Mouse (Mus musculus): ENCODE measurements at regions not wholly inside any gene's neighbourhood (a gene's known extent, or its start where the extent isn't known, plus 50 kb on each side); places are given as distances from the start of the nearest gene placed in this dataset.

DNA sequence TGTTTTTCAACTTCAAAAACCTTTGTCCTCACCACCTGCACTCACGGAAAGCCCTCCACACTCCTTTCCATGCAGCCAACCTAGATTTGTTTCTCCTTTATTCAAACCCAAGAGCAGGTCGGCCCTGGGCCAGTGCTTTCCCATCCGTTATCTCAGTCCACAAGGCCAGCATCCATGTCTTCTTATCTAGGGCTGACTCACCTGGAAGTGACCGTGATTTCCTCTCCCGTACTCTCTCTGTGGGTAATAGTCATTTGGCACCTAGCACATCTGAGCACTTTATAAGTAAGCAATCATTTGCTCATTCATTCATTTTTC lies 106.2 kb downstream of the Rassf10 start:
- no peak for DNase-seq (ENCODE audit: low spot score in 2 of 2)

DNA sequence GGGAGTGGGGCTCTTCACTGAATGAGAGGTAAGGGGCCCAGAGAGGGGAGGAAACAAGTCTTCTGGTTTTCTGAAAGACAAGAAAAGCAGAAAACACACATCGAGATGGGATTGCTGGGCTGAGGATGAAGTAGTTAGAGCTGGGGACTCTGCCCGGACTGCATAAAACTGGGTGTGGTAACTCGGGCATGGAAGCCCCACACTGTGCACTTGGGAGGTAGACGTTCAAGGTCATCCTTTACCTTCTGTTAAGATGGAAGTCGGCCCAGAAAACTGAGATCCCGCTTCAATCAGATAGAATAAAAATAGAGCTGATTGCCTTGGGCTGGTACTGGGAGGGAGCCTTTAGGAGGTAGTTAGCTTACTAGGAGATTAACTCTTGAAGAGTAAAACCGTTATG lies 107.2 kb downstream of the Rassf10 start:
- no peak for DNase-seq (ENCODE audit: low spot score in 2 of 2)

DNA sequence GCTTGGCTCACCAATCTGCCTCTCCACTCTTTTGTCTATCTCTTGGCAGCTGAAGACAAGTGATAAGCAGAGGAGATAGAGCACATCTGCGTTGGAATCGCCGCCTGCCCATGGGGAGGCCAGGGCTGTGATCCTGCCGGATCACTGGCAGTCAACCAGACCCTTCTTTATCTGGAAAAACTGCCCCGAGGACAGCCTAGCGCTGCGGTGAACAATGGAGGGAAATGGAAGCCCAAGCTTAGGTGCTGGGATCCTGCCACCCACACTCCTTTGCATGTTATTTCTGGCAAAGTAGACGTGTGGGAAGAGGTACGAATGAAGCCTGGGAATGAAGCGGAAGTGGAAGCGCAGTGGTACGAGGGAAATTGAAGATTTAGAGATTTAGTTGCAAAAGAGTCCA lies 112.8 kb downstream of the Rassf10 start:
- DNase-seq (ENCODE audit: low spot score in 2 of 2): peak in 1 of 2 experiments; percentile 23

DNA sequence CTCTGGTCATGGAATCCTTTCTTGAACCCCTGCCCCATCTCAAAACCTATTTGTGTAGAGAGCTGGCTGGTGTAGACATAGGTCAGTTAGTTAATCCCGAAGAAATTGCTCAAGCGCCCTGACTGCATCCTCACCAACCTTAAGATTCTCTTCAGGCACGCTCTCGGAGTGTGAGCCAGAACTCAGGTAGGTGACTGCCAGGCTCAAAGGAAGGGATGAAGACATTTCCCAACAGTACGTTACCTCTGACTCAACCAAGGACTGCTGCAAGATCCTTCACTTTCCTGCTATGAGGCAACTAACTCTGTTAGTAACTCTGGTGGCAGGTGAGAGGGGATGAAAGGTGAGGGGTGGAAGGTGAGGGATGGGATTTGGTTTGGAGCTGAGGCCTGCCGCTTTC lies 114.5 kb downstream of the Rassf10 start:
- no peak for DNase-seq (ENCODE audit: low spot score in 2 of 2)

DNA sequence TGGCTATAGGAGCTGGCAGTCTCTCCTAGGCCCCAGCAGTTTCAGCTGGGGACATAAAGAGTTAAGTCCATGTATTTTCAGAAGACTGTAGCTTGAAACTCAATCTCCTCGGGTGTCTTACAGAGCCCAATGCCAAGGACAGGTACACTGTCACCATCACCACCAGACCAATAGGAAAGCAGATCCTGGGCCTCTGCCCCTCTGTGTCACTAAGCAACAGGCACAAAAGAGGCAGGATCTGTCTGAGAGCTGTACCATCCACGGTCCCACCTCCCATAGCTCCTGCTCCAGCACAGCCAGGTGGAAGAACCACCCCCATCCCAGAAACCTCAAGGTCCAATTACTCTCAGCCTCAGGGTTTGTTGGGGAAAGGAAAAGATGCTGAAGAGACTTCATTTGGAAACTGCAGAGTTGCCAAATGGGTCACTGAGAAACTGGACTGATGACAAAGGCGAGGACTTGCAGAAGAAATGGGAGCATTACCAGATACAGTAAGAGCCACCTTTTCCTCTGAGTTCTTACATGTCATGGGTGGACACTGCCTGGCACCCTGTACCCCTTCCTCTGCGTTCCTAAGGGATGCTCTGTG lies 115.7 kb downstream of the Rassf10 start:
- no peak for DNase-seq (ENCODE audit: low spot score in 2 of 2)

DNA sequence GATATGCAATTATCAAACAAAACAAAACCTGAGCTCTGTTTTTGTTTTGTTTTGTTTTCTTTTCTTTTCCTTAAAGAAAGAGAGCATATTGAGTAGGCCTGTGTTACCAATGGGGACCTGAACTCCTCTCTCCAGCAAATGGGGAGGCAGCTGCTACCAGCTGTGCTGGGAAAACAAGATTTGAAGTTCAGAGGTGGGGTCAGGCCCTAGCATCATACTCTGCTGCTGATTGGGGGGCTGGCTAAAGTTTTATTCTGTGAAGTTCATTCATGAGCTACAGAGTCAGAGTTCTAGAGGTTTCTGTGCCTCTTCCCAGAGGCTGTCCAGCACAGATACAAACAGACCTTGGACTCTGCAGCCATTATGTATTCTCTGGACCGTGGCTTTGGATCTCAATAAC lies 117.7 kb downstream of the Rassf10 start:
- DNase-seq (ENCODE audit: low spot score in 2 of 2): no peak

DNA sequence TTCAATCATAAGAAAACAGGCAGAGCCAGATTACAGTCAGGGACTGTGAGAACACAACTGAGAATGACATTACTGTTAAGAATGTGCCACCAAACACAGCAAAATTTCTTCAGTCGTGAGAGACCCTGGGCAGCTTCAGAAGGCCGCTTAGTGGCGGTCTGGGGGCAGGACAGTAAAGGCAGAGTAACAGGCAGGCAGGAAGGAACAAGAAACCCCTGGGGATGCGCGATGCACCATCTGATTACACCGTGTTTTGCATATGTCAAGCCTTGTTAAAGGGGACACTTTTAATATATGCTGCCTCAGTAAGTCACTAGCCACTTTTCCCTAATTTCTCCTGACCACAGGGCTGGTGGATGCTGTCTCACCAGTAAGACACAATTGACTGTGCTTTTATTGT lies 120.0 kb downstream of the Rassf10 start:
- DNase-seq (ENCODE audit: low spot score in 2 of 2): no peak

DNA sequence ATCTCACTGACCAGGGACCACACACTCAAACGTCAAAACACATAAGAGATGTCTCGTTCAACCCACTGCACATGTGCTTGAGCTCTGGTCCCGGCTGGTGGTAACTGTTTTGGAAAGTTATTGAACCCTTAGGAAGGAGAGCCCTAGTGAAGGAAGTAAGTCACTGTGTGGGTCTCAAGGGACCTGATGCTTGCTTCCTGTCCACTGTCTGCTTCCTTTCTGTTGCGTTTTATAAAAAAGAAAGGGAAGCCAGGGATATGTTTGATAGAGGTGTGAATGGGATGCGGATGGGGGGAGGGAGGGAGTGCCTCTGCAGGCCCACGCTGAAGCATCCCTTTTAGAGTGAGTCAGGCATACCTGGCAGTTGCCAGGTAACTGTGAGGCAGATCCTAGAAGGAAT lies 121.6 kb downstream of the Rassf10 start:
- DNase-seq (ENCODE audit: low spot score in 2 of 2): no peak

DNA sequence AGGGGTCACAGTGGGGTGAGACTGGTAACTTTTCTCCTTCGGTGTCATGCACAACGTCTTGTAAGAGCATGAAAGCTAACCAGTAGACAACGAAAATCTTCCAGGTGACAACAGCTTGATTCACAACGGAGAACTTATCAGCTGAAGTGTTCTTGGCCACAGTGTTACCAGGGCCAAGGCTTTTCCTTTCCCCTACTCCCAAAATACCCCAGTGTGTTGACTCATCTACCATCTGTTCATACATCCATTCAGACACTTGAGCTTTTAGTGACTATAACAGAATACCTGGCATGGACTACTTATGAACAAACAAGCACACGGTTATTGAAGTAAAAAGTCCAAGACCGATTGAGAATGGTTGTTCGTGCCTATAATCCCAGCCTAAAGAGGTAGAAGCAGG lies 122.5 kb downstream of the Rassf10 start:
- DNase-seq (ENCODE audit: low spot score in 2 of 2): no peak

DNA sequence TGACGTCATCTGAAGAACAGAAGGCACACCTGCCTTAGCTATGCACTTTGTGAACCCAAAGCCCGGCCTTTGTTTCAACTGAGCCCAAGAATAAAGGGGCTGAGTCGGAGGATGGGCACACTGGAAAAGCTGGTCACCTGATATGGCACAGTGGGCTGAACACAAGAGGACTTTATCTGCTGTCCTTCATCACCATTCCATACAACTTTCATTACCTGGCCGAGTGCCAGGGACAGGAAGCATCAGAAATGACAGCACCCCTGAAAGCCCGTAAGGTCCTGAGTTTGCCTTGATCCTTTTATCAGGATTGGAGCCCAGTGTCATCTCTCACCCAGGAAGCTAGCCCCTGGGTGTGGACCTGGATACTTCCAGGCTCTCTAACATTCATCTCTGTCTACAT lies 126.1 kb upstream of the Arntl start:
- DNase-seq (ENCODE audit: low spot score in 2 of 2): no peak

DNA sequence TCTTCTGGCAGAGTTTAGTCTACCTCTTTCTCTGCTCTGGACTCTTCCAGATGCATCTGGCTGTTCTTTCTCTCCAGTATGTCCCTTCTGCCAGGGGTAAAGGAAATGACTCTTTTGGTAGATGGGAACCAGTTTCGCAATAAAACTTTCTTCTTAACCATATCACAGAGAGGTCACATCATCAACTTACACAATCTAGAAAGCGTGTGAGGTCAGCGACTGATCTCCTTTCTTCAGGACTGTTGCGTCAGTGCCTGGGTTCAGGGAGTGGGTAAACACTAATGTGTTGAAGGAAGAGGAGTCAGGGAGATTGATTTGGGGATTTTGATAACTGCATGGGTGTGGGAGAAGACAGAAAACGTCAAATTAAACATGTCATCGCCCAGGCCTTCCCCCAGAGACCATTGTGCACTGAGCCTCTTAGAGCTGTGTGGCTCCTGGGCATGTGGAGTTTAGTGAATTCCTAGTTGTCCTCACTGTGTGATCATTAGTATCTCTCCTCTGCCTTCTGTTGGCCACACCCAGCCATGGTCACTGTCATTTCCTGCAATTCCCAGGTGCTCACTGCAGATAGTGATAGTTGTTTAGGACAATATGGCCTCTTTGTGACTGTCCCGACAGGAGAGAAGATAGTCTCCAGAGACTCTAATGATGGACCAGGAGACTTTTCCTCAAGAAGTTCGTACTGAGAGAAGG lies 122.2 kb upstream of the Arntl start:
- no peak for DNase-seq (ENCODE audit: low spot score in 2 of 2)

DNA sequence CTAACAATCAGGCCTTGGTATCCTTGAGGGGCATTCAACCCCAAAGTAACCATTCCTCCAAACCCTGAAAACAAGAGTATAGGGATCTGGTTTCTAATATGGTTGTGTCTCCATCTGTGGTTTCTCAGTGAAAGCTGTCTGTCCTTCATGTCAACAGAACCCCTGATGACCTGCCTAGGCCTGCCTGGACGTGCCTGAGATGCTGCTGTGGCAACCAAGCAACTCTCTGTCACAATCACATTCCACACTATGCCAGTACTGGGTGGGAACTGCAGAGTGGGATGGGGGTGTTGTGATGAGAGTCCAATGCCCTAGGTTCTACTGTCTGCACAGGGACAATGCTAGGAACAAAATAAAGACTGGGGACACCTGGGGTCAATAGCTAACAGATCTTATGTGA lies 121.1 kb upstream of the Arntl start:
- DNase-seq (ENCODE audit: low spot score in 2 of 2): no peak

DNA sequence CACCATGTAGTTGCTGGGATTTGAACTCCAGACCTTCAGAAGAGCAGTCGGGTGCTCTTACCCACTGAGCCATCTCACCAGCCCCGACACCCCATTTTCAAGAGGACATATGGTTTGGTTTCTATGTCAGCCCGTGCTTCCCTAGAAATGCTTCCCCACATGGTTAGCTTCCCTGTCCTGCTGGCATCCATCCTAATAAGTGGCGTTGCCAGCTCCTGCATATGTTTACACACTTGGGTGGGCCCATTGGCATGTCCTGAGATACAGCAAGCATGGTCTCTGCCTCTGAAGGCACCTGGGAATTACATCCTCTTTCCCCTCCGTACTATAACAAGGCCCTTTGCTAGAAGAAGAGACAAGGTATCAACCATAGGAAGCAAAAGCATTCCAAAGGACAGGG lies 119.6 kb upstream of the Arntl start:
- no peak for DNase-seq (ENCODE audit: low spot score in 2 of 2)

DNA sequence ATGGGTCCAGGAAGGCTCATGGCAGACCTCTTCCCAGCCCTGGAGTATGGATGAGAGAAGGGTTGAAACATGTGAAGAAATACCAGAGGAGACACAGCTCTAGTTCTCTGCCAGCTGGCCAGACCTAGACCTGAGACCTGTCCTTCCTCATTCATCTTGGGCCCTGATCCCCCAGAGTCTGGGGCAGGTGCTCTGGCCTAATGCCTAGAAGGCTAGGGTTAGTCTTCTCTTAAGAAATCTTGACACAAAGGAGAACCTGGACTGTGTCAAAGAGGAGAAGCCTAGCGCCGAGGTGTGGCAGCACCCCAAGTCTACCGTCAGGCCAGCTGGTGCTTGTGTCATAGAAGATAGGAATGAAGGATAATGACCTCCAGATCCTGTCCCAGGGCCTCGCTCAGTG lies 118.2 kb upstream of the Arntl start:
- no peak for DNase-seq (ENCODE audit: low spot score in 2 of 2)

DNA sequence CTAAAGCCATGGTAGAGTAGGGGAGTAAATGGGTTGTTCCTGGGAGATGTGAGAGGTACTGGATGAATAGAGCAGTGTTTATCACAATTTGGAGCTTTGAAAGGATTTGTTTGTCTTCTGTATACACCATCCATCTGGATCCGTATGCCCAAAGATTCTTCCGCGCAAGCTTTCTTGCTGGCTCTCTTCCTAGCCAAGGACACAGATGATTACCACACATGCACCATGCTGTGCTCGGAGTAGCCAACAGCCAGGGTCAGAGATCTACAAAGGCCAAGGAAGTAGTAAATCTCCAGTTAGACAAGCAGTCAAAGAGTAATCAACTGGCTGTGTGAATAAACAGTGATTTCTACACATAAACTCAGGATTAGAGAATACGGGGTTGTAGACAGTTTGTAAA lies 113.3 kb upstream of the Arntl start:
- DNase-seq (ENCODE audit: low spot score in 2 of 2): no peak

DNA sequence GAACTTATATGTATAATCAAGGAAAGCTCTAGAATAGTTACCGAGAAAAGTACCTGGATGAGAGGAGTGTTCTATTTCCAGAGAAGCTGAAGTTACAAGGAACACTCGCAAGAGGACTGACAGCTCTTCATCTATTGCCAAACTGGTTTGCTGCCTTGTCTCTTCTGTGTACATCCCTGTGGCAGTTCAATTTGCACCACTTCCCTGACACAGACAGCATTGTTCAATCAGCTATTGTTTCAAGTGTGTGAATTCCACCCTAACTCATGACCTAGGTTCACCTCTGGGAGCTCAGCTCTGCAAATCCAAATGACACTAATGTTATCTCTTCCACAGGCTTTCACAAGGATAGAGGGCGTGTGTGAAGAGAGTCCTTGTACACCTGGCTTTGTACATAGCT lies 112.2 kb upstream of the Arntl start:
- DNase-seq (ENCODE audit: low spot score in 2 of 2): no peak

DNA sequence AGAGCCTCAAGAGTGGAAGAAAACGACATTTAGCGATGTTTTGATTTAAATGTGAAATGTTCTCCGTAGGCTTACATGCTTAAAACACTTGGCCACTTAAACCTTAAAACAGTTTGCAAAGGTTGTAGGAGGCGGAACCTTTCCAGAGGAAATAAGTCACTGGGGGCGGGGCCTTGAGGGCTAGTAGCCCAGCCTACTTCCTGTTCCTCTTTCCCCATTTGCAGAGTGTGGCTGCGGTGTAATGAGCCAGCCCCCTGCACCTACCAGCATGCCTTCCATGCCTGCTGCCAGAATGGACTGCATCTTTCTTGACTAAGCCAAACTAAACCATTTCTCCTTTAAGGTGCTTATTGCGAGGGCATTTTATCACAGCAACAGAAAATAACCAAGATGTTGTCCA lies 103.0 kb upstream of the Arntl start:
- DNase-seq (ENCODE audit: low spot score in 2 of 2): no peak

DNA sequence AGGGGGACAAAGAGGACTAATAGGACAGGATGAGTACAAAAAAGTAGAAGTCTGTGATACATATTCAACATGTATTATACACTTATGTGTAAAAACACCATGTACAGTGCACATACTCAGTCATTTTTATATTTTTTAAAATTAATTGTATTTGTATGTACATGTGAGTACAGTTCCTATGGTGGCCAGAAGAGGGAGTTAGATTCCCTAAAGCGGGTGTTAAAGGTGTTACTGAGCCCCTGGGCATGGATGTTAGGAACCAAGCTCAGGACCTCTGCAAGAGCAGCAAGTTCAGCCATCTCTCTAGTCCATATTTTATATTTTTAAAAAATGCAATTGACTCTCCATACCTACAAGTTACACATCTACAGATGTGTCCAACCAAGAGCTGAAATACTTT lies 101.9 kb upstream of the Arntl start:
- no peak for DNase-seq (ENCODE audit: low spot score in 2 of 2)

DNA sequence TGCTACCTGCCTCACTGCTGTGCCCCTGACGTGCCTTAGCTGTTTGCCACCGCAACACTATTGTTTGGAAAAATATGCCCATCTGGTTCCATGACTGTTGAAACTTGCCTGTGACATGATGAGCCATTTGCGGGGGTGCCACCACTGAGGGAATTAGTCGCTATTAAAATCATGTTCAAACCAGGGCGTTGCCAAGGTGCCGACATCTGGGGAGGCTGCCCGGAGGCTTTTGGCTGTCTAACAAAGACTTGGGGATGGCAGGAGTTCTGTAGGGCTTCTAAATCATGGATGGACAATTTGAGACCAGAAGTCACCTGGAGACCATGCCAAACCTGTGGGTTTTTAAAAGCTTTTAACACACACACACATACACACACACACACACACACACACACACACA lies 100.5 kb upstream of the Arntl start:
- DNase-seq (ENCODE audit: low spot score in 2 of 2): no peak

DNA sequence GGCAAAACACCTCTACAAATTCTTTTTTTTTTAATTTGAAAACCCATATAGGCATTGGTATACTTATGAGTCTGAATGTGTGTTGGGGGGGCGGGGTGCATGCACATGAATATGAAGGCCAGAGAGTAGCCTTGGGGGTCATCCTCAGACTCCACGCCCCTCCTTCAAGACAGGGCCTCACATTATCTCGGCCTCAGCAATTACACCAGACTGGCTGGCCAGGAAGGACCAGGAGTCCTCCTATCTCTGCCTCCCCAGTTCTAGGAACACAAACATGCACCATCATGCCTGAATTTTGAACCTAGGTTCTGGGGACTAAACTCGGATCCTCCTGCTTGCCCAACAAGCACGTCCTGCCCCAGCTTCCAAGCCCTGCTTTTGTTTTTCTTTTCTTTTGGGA lies 99.3 kb upstream of the Arntl start:
- DNase-seq (ENCODE audit: low spot score in 2 of 2): no peak

DNA sequence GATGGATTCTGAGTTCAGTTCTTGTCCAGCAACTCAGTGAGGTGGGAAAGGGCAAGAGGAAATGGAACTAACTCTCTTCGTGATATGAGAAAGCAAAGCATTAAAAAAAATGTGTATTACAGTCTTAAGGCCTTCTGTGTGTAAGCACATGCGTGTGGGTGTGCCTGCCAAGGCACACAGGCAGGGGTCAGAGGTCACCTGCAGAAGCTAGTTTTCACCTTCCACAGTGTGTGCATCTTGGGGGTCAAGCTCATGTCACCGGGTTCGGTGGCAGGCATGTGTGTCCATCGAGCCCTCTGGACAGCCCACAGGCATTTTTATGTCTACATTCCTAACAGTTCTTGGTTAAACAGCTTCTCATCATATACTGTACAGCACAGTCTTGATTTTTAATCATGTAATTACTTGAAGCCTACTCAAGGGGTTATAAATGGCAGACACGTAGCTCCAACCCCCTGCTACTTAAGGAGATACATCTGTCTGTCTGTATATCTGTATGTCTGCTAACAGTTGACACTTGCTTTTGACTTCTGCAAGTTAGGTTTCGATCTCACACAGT lies 98.7 kb upstream of the Arntl start:
- no peak for DNase-seq (ENCODE audit: low spot score in 2 of 2)

DNA sequence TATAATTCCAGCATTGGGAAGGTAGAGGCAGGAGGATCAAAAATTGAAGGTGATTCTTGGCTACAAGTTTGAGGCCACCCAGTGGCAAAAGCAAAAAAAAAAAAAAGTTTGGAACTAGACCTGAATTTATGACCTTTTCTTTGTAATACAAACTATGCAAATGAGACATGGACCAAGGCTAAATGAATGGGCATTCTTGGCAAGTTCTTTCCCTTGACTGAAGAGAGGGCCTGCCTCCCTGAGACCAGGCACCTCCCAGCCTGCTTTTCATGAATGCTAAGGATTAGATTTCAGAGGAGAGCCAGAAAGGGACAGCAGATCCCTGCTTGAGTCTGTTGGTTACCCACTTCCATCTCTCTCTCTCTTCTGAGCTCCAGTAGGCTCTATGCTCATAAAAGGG lies 97.8 kb upstream of the Arntl start:
- no peak for DNase-seq (ENCODE audit: low spot score in 2 of 2)

DNA sequence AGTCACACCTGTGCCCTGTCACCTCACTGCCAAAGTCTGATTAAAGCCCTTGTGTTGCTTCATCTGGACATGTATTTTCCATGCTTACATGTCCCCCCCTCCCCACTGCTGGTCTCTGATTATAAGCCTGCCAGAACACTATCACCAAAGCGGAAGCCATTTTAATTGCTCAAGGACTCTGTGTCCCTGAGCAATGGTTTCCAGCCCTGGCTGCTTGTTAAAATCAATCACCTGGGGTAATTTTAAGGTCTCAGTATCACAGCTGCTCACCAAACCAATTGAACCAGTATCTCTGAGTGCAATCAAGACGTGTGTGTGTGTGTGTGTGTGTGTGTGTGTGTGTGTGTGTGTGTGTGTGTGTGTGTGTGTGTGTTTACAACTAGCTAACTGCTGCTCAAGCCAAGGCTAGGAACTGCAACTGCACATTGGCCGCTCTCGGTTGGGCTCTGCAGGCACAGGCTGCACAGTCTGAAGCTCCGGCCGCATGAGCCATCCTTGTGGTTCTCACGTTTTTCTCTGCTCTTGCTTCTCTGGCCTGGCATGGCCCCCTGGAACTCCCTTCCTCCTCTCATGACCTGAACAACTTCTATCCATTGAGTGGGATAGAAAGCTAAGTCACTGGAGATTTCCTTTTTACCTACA lies 96.3 kb upstream of the Arntl start:
- no peak for DNase-seq (ENCODE audit: low spot score in 2 of 2)

Data from frontal cortex, postnatal 36 days (tissue).